ENCODE assay signal across 8 mouse cellular contexts in the genomic region with DNA sequence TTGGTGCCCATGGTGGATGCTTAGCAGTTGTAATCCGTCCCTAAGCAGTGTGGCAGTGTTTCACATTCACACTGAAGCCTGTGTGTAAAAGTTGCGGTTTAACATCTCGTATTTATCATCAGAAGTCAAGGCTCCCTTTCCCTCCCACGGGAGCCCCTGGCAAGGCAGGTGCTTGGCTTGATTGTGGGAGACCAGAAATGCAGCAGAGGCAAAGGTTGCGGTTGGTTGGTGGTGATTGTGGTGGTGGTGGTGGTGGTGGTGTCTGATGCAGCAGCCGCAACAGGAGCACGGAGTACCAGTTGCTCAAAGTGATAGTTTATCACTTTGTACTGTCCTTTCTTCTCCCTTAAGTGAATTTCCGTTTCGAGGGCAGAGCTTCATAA. TPM values are rescaled to one million over a fixed set of nuclear protein-coding genes. Genes with fewer than 3 reads are reported as not detected.
DNase-seq lines count a peak whose midpoint lies in the region; ATAC-seq lines count a peak whose summit lies in the region.

No protein-coding gene starts in this region.

- H3K4me2 ChIP-seq in kidney, embryonic 14.5 days (replicated peaks; ENCODE audit: low read depth, low read length) = peak overlapping the region; percentile 98
- H3K4me2 ChIP-seq in limb, embryonic 12.5 days = peak overlapping the region; percentile 84

- WGBS in kidney, embryonic 14.5 days = 17% methylated on average over 9 of the region's 9 CpGs
- 27% methylated on average over 9 of the region's 9 CpGs for WGBS in embryonic facial prominence, embryonic 10.5 days
- 27% methylated on average over 9 of the region's 9 CpGs for WGBS in limb, embryonic 12.5 days

- no peak overlapping the region for H3K9ac ChIP-seq in kidney, embryonic 14.5 days (ENCODE audit: low read depth, low read length)
- peak overlapping the region; percentile 78; the same call in 1 of the 2 replicates for H3K9ac ChIP-seq in limb, embryonic 12.5 days (replicated peaks)

- intact Hi-C loops in left cerebral cortex, postnatal 4 days (cut with DNase I) = no loop called here

- peak overlapping the region; percentile 75 for H3K4me3 ChIP-seq in kidney, embryonic 14.5 days (ENCODE audit: low read length)
- H3K4me3 ChIP-seq in embryonic facial prominence, embryonic 10.5 days = peak overlapping the region; percentile 85
- peak overlapping the region; percentile 73 for H3K4me3 ChIP-seq in limb, embryonic 12.5 days (replicated peaks)

- no peak overlapping the region for H3K27ac ChIP-seq in kidney, embryonic 14.5 days (ENCODE audit: low read depth, low read length)
- peak overlapping the region; percentile 91 for H3K27ac ChIP-seq in embryonic facial prominence, embryonic 10.5 days (replicated peaks)
- peak overlapping the region; percentile 67; the same call in 1 of the 2 replicates for H3K27ac ChIP-seq in limb, embryonic 12.5 days

- peaks cover 11% of the 10 kb centered on the region for H3K27me3 ChIP-seq in kidney, embryonic 14.5 days (ENCODE audit: control insufficient read depth, insufficient read depth, low read length)
- peaks cover 26% of the 10 kb centered on the region for H3K27me3 ChIP-seq in embryonic facial prominence, embryonic 10.5 days (replicated peaks; ENCODE audit: low read depth, poor library complexity, severe bottlenecking)
- H3K27me3 ChIP-seq in limb, embryonic 12.5 days = peaks cover 3% of the 10 kb centered on the region; the same call in 1 of the 2 replicates

- no peaks in the 10 kb centered on the region for H3K9me3 ChIP-seq in kidney, embryonic 14.5 days (ENCODE audit: control insufficient read depth, low read length)
- no peaks in the 10 kb centered on the region for H3K9me3 ChIP-seq in embryonic facial prominence, embryonic 10.5 days
- H3K9me3 ChIP-seq in limb, embryonic 12.5 days = no peaks in the 10 kb centered on the region

- 0 out of 2 replicates have a peak, but pooled peaks have one; percentile 7 for ATAC-seq in kidney, embryonic 14.5 days (ENCODE audit: low FRiP score, low TSS enrichment)
- no peak for ATAC-seq in limb, embryonic 12.5 days (ENCODE audit: insufficient number of reproducible peaks, insufficient read depth, low FRiP score, low TSS enrichment, low read depth)

- DNase-seq in kidney, postnatal 4 days = no peak
- DNase-seq in embryonic facial prominence, embryonic 10.5 days (ENCODE audit: low spot score) = no peak
- DNase-seq in retina, embryonic 14.5 days (ENCODE audit: low spot score) = peak; percentile 27
- DNase-seq in cerebellum, adult 18-20 months = no peak
- DNase-seq in left cerebral cortex, postnatal 4 days = no peak
- DNase-seq in layer of hippocampus, adult 9-10 months (ENCODE audit: low spot score) = no peak

- 0 out of 2 replicates have a peak, but pooled peaks cover 5% of the 10 kb centered on the region for H3K4me1 ChIP-seq in kidney, embryonic 14.5 days (ENCODE audit: control insufficient read depth, insufficient read depth, low read length)
- peaks cover 36% of the 10 kb centered on the region for H3K4me1 ChIP-seq in embryonic facial prominence, embryonic 10.5 days
- H3K4me1 ChIP-seq in limb, embryonic 12.5 days (replicated peaks) = peaks cover 22% of the 10 kb centered on the region

- H3K36me3 ChIP-seq in kidney, embryonic 14.5 days (ENCODE audit: control insufficient read depth, insufficient read depth, low read length) = no peaks in the 10 kb centered on the region
- no peaks in the 10 kb centered on the region for H3K36me3 ChIP-seq in embryonic facial prominence, embryonic 10.5 days (replicated peaks)
- H3K36me3 ChIP-seq in limb, embryonic 12.5 days = no peaks in the 10 kb centered on the region

RNA-seq across cellular contexts. Expression of a gene that starts 0.3 kb away (rescaled TPM):
- polyA plus RNA-seq in kidney, embryonic 14.5 days (2014; fragmentation: Nextera tagmentation; extraction: Ambion mirVana) = 1.5 and 1.9 TPM in 2 replicates
- polyA plus RNA-seq in embryonic facial prominence, embryonic 10.5 days (2016; fragmentation: Nextera tagmentation; extraction: Ambion mirVana) = 5.3 and 7.1 TPM in 2 replicates
- polyA plus RNA-seq in limb, embryonic 12.5 days (2016; fragmentation: Nextera tagmentation; extraction: Ambion mirVana) = 6.5 and 8.5 TPM in 2 replicates
- 10 to 100 TPM; 20.1 to 20.8 TPM for total RNA-seq in left cerebral cortex, postnatal 4 days (2021)

RNA-seq across cellular contexts. Expression of a gene that starts 55.2 kb away (rescaled TPM):
- polyA plus RNA-seq in kidney, embryonic 14.5 days (2014; fragmentation: Nextera tagmentation; extraction: Ambion mirVana) = 12.8 and 21.5 TPM in 2 replicates
- polyA plus RNA-seq in embryonic facial prominence, embryonic 10.5 days (2016; fragmentation: Nextera tagmentation; extraction: Ambion mirVana) = 9.5 and 10.1 TPM in 2 replicates
- 16.0 and 17.8 TPM in 2 replicates for polyA plus RNA-seq in limb, embryonic 12.5 days (2016; fragmentation: Nextera tagmentation; extraction: Ambion mirVana)
- 1 to 10 TPM; 7.0 to 7.9 TPM for total RNA-seq in left cerebral cortex, postnatal 4 days (2021)
